Mouse (Mus musculus) spleen, embryonic (tissue): ENCODE results near the gene Zfp984.
"Not testable (repeated sequence)": the region's sequence is repeated elsewhere in the genome, so short reads cannot be mapped to it uniquely, and the experiment has no call there.

Experiments
- CTCF ChIA-PET: fragments of 350-600 bp; sonication (Branson Sonifier 250); formaldehyde crosslinking; loops from one replicate; lab custom pipeline; 2022; lab: Charles Lee

The Zfp984 gene

GRCm38 (mm10) chr4:147809292-147809965, at the start of gene Zfp984:
Gene Zfp984 (minus strand): TSS chr4:147809788.
- CTCF ChIA-PET: not testable (repeated sequence)

- CTCF ChIA-PET: interaction anchor here (0.6 kb wide), 1 partner anchor 57 kb away, joined by 4 read pairs; no protein-coding TSS in a partner anchor
These were observed 41.2 kb upstream of the Zfp984 start for GRCm38 (mm10) chr4:147850776-147851175.

- CTCF ChIA-PET: no interaction called here
These were observed 39.0 kb upstream of the Zfp984 start for GRCm38 (mm10) chr4:147848584-147848991.

- CTCF ChIA-PET: no interaction called here
These were observed 38.3 kb upstream of the Zfp984 start, which contains the start of gene Zfp933 for GRCm38 (mm10) chr4:147847614-147848583. Gene Zfp933 (minus strand): TSS chr4:147848366.

GRCm38 (mm10) chr4:147842871-147843270, 33.3 kb upstream of the Zfp984 start:
- CTCF ChIA-PET: no interaction called here

- CTCF ChIA-PET: not testable (repeated sequence)
These were observed 29.7 kb upstream of the Zfp984 start for GRCm38 (mm10) chr4:147839282-147839681.

GRCm38 (mm10) chr4:147824389-147824788, 14.8 kb upstream of the Zfp984 start:
- CTCF ChIA-PET: interaction anchor here (0.6 kb wide), 2 partner anchors 12 to 127 kb away, joined by 3 to 6 read pairs; no protein-coding TSS in a partner anchor

GRCm38 (mm10) chr4:147821414-147821813, 11.8 kb upstream of the Zfp984 start:
- CTCF ChIA-PET: not testable (repeated sequence)

GRCm38 (mm10) chr4:147819659-147820058, 10.1 kb upstream of the Zfp984 start:
- CTCF ChIA-PET: not testable (repeated sequence)

GRCm38 (mm10) chr4:147814592-147815167, 5.1 kb upstream of the Zfp984 start:
- CTCF ChIA-PET: interaction anchor here (0.6 kb wide), 1 partner anchor 368 kb away, joined by 4 read pairs; no protein-coding TSS in a partner anchor

- CTCF ChIA-PET: no interaction called here
These were observed 3.7 kb upstream of the Zfp984 start for GRCm38 (mm10) chr4:147813249-147813765.

- CTCF ChIA-PET: not testable (repeated sequence)
These were observed 347 bp upstream of the Zfp984 start for GRCm38 (mm10) chr4:147809966-147810304.

- CTCF ChIA-PET: not testable (repeated sequence)
These were observed 1.1 kb downstream of the Zfp984 start for GRCm38 (mm10) chr4:147808483-147808882.

GRCm38 (mm10) chr4:147795308-147795707, 14.3 kb downstream of the Zfp984 start:
- CTCF ChIA-PET: not testable (repeated sequence)

- CTCF ChIA-PET: interaction anchor here (0.7 kb wide), 1 partner anchor 57 kb away, joined by 4 read pairs; no protein-coding TSS in a partner anchor
These were observed 15.4 kb downstream of the Zfp984 start for GRCm38 (mm10) chr4:147794026-147794665.

- CTCF ChIA-PET: not testable (repeated sequence)
These were observed 16.1 kb downstream of the Zfp984 start for GRCm38 (mm10) chr4:147793390-147793916.

GRCm38 (mm10) chr4:147791729-147792128, 17.9 kb downstream of the Zfp984 start:
- CTCF ChIA-PET: not testable (repeated sequence)

GRCm38 (mm10) chr4:147746255-147746654, 63.3 kb downstream of the Zfp984 start:
- CTCF ChIA-PET: not testable (repeated sequence)

- CTCF ChIA-PET: not testable (repeated sequence)
These were observed 70.8 kb downstream of the Zfp984 start for GRCm38 (mm10) chr4:147738636-147739369.
